14 mouse cellular contexts compared by ENCODE assay signal in the genomic region with DNA sequence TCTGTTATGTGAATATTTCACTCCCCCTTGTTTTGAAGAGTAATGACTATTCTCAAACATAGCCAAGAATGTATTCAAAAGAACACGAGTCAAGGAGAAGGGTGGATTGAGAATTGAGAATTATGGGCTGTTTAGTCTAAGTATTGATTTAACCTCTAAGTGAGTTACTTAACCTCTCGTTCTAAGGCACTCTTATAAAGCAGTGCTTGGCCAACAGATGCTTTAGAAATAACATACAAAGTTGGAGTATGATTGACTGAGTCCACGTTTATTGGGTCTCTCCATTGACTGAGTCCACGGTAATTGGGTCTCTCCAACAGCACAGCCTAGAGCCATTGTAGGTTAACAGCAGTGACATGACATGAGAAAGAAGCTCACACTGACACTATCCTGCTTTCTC.
"Had no signal": no experiment of that assay in that cellular context is flagged by ENCODE, and none has a peak within 500 bp of the region (broad histone marks: within the 10 kb centered on the region; RNA-seq: fewer than 3 reads in every experiment).

No protein-coding gene starts in this region.

- H3K4me2 ChIP-seq: limb, embryonic 15.5 days; liver, embryonic 12.5 days; midbrain, embryonic 11.5 days; midbrain, embryonic 13.5 days; midbrain, embryonic 15.5 days; neural tube, embryonic 12.5 days; stomach, embryonic 15.5 days had no signal

- ATAC-seq: liver, embryonic 12.5 days; midbrain, embryonic 13.5 days; midbrain, embryonic 15.5 days had no signal

- DNase-seq: right cerebral cortex, postnatal 14 days; thymus, adult 2 months; thymus, postnatal 25 days; thymus, postnatal 4 days had no signal

- H3K4me3 ChIP-seq: limb, embryonic 15.5 days; liver, embryonic 12.5 days; megakaryocyte, embryonic 14.5 days; midbrain, embryonic 13.5 days; midbrain, embryonic 15.5 days; neural tube, embryonic 12.5 days; stomach, embryonic 15.5 days had no signal

- H3K36me3 ChIP-seq: limb, embryonic 15.5 days; liver, embryonic 12.5 days; midbrain, embryonic 13.5 days; midbrain, embryonic 15.5 days; neural tube, embryonic 12.5 days; stomach, embryonic 15.5 days had no signal

- H3K27ac ChIP-seq: limb, embryonic 15.5 days; liver, embryonic 12.5 days; liver, embryonic 14.5 days; midbrain, embryonic 13.5 days; midbrain, embryonic 15.5 days; neural tube, embryonic 12.5 days; stomach, embryonic 15.5 days; stomach, postnatal 0 days had no signal

- H3K27me3 ChIP-seq: limb, embryonic 15.5 days; liver, embryonic 12.5 days; megakaryocyte, embryonic 14.5 days; neural tube, embryonic 12.5 days; stomach, embryonic 15.5 days had no signal

- H3K4me1 ChIP-seq: limb, embryonic 15.5 days; liver, embryonic 12.5 days; megakaryocyte, embryonic 14.5 days; midbrain, embryonic 15.5 days; stomach, embryonic 15.5 days had no signal

- H3K9me3 ChIP-seq: limb, embryonic 15.5 days; liver, embryonic 12.5 days; megakaryocyte, embryonic 14.5 days; midbrain, embryonic 13.5 days; midbrain, embryonic 15.5 days; neural tube, embryonic 12.5 days; stomach, embryonic 15.5 days had no signal

- H3K9ac ChIP-seq: limb, embryonic 15.5 days; liver, embryonic 12.5 days; liver, embryonic 14.5 days; midbrain, embryonic 13.5 days; midbrain, embryonic 15.5 days; neural tube, embryonic 12.5 days; stomach, embryonic 15.5 days had no signal
